Mouse (Mus musculus): ENCODE data around the gene Ppl. TPM values are rescaled to one million over a fixed set of nuclear protein-coding genes. Genes with fewer than 3 reads are reported as not detected.

Gene Ppl
- total RNA-seq, 4 experiments from 2014 or later, result 3.9 to 6.4 (median 5.0) TPM

DNA sequence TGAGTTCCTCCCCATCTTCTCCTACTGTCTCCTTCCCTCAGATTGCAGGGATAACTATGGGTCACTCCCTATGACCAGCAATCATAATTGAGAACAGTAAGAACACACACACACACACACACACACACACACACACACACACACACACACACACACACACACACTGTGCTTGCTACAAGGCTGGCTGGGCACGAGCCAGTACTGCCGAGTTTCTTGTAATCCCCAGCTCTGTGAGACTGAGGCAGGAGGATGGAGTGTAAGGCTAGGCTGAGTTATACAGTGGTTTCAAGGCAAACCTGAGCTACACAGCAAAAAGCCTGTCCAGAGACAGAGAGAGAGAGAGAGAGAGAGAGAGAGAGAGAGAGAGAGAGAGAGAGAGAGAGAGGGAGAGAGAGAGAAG, 2.0 kb downstream of the Ppl start:
- DNase-seq (ENCODE audit: low spot score in 2 of 2), result no peak

DNA sequence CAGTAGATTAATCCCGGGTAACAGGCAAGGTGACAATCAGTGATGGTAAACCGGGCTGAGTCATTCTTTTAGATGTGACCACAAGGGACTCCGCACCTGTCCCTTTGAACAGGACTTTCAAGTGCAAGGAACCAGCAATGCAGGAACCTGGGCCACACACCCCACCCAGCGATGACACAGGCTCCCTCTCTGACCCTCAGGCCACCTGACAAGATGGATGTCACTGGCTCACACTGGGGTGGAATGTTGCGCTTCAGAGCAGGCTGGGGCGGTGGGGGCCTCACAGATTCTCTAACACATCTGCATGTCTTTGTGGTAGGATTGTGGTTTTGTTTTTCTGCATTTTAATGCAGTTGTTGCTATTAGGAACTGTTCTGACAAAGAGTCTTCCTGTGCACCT, 8.7 kb downstream of the Ppl start:
- no peak for DNase-seq (ENCODE audit: low spot score in 2 of 2)

DNA sequence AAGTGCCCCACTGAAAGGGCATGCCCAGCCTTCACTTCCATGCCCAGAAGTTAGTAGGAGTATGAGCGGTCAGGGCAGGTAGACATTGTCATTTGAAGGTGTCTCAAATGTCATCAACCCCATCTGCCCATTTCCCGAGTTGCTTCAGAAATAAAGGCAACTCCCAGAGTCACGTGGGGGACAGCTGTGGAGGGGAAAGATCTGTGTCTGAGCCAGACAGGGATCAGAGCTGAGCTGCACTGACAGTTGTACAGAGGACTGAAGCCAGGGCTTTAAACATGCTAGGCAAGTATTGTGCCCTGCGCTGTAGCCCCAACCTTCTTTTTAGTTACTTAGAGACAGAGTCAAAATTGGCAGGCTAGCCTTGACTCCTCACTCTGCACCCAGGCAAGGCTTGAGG, 12.4 kb downstream of the Ppl start:
- DNase-seq (ENCODE audit: low spot score in 2 of 2), result no peak

DNA sequence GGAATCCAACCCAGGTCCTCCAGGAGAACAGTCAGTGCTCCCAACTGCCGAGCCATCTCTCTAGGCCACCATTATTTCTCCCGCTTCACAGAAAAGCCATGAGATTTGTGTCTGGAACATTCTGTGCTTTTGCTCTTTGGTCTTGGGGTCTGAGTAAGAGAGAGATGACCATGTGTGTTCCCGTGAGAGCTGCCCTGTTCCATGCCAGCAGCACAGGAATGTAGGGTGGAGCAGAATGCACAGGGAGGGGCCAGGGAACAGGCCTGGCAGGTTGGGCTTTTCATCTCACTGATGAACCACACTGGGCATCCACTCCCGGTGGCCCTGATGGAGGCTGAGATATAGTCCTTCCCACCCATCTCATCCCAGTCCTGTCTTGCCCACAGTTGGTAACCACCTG, 12.8 kb downstream of the Ppl start:
- no peak for DNase-seq (ENCODE audit: low spot score in 2 of 2)

DNA sequence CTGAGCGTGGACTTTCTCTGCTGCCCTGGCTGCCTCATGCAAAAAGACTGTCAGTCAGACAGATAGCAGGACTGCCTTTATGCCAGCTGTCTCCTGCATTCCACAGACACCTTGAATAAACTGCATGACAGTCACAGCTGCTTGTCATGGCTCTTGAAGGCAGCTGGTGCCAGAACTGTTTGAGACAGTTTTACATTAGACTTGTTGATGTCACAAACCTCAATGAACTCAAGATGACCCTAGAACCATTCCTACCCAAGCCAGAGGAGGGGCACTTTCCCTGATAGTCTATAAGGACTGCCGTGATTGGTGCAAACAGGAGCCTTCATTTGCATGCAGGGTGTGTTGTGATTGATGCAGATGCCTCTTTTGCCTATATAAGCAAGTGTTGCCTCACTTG, 18.6 kb downstream of the Ppl start:
- DNase-seq (ENCODE audit: low spot score in 2 of 2), result no peak

DNA sequence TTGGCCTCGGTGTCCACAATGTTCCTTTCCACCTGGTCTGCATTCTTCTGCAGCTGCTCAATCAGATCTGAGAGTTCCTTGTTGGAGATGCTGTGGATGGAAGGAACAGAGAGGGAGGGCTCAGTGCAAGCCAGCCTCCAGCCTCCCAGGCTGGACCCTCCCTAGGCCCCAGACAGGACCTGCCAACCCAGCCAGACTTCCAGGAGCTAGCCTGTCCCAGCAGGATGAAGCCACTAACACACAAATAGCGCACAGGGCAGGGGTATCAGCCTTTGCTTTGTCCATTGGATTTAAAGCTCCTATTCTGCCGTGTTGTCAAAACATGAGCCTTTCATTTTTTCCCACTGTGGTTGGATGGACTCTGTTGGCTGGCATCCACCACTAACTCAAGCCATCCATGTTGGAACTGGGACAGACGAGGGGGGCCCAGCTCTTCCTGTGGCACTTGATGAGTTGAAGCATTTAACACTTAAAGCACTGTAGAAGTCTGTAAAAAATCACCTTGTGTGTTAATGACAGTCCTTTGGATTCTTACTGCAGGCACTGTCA, 19.1 kb downstream of the Ppl start:
- no peak for DNase-seq (ENCODE audit: low spot score in 2 of 2)

DNA sequence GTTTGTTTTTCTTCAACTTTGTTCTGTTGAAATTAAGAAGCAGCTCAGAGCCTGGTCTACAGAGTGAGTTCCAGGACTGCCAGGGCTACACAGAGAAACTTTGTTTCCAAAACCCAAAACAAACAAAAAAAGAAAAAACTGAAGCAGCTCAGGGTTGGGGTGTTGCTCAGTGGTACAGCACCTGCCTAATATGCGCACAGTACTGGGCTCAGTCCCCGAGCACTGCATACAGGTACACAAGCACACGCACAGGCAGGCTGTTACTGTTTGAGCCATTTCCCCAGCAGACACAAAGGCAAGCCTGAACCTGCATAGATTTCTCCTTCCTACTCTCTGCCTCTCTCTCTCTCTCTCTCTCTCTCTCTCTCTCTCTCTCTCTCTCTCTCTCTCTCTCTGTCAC, 21.2 kb downstream of the Ppl start:
- DNase-seq (ENCODE audit: low spot score in 2 of 2), result no peak

DNA sequence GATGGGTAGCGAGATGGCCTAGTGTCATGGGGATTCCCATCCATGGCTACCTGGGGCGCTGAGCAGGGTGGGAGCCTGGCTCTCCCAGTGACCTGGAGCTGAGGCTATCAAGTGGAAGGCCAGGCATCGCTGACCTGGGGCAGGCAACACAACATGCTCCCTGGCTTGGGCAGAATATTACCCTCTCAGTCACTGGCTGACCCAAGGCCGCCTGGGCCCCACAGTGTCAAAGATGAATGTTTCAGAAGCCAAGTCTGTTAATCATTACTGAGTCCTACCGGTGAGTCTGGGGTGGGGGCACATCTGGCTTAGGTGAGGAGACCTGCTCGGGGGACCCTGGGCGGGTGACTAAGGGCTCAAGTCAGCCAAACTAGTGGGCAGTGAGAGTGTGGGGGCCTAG, 22.3 kb downstream of the Ppl start:
- DNase-seq (ENCODE audit: low spot score in 2 of 2), result no peak

DNA sequence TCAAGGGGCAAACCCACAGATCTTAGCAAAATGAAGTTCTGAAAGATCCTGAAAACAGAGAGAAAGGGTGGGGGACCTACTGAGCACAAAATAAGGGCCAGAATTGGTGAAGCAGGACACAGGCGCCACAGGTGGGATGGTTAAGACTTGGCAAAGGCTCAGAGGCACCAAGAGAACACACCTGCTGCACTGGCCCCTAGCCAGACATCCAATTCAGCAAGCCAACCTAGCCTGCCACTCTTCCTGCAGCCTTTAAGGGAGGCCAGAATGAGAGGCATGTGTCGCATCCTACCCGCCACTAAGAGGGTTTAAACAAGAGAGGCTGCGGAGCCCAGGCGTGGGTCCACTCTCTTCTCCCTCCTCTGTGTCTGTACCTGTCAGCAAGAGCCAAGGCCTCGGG, 31.2 kb downstream of the Ppl start:
- DNase-seq (ENCODE audit: low spot score in 2 of 2), result no peak

DNA sequence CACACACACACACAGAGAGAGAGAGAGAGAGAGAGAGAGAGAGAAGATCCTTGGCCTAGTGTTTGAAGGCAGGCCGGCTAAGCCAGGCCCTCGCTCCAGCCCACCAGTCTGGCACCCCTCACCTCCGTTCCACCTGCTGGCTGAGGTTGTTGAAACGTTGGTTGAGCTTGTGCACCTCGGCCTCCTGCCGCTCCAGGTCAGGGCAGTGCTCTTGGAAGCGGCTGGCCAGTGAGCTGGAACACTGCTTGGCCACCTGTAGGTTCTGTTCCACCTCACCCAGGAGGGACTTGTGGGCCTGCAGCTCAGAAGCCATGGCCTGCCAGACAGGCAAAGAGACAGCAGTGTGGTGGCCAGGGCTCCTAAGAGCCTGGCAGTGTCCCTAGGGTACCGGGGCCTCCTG, 35.7 kb downstream of the Ppl start:
- DNase-seq (ENCODE audit: low spot score in 2 of 2), result no peak

DNA sequence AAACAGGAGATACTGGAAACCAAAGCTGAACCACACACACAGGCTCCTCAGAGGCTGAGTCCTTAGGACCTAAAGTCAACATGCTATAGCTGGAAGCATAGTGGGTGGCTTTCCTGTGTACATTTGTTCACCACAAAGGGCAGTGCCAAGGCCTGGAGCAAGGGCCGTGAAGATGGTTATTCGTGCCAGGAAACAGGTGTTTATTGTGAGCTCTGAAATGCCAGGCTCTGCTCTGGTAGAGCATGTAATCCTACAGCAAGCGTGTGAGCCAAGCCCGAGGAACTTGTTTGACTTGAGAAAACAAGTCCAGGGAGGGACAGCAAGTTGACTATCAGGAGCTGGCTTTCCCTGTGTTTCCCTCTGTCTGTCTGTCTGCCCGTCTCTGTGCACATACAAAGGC, 38.9 kb downstream of the Ppl start:
- DNase-seq (ENCODE audit: low spot score in 2 of 2), result no peak

DNA sequence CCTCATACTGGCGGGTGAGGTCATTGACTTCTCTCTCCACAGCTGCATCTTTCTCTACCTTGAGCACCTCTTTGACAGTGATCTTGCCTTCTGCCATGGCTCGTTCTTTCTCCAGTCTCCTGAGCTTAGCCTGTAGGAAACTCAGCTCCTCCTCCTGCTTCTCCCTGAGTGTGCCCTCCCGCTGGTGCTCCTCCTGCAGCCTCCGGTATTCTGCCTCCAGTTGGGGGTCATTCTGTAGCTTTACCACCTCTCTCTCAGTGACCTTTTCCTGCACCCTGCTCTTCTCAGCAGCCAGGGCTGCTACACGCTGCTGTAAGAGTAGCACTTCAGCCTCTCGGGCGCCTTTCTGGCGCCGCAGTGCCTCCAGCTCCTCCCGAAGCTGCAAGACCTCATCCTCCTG, 43.2 kb downstream of the Ppl start:
- no peak for DNase-seq (ENCODE audit: low spot score in 2 of 2)

DNA sequence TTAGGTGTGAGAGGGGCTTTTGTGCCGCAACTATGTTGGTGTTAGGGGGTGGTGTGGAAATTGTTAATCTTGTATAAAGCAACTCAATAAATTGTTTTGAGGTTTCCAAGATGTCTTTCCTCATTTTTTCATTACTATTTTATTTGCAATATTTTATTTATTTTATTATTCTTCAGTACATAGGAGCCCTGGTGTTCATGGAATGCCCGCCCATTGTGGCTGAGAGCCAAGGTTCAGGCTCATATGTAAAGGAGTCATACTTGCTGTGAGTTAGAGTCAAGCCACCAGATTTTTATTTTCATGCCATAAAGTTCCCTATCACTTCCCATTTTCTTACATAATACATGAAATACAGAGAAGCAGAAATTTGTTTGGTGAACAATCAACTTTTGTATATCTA, 46.0 kb downstream of the Ppl start:
- no peak for DNase-seq (ENCODE audit: low spot score in 2 of 2)

DNA sequence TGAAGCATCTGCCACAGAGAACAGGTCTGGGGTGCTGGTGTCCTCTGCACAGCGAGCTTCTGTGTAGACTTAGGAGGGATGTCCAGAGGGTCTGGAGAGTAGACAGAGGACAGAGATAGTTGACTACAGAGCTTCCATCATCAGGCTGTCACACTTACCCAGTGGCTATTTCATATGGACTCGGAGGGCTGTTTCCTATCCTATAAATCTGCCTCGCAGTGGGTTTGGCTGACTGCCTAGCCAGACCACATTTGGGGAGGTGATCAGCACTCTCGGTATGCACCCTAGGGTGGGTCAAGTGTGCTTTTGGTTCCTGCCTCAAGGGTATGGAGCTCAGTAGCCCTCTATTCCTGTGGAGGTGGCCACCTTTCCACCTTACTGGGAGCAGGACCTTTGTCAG, 47.0 kb downstream of the Ppl start:
- DNase-seq (ENCODE audit: low spot score in 2 of 2), result no peak

DNA sequence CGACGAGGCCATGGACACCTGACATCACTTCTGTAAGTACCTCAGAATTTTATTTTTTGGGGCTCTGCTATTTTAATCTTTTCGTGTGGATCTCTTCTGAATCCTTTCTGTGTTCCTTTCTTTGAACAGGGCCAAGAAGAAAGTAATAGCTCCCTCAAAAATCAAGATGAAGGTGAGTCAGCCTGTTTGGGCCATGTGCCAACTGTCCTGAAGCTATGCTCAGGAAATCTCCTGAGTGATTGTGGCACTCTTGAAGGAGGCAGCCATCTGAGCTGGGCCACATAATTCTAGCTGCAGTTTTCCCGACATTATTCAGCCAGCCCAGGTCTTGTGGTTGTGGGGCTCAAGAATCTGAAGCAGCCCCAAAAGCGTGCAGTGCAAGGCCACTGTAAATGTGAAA, 57.9 kb downstream of the Ppl start:
- DNase-seq (ENCODE audit: low spot score in 2 of 2), result no peak

DNA sequence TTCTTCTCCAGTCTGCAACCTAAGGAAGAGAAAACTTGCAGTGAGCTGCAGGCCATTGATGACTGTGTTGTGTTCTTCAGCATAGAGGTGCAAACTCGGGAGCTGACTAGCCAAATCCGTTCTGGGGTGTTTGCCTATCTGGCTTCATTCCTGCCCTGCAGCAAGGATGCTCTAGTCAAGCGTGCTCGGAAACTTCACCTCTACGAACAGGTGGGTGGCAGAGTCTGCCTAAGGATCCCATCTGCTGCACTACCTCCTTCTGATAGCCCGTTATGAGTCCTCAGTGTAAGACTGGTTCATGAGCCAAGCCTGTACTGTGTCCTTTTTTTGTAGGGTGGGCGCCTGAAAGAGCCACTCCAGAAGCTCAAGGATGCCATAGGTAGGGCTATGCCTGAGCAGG, 60.2 kb downstream of the Ppl start:
- DNase-seq (ENCODE audit: low spot score in 2 of 2), result no peak

DNA sequence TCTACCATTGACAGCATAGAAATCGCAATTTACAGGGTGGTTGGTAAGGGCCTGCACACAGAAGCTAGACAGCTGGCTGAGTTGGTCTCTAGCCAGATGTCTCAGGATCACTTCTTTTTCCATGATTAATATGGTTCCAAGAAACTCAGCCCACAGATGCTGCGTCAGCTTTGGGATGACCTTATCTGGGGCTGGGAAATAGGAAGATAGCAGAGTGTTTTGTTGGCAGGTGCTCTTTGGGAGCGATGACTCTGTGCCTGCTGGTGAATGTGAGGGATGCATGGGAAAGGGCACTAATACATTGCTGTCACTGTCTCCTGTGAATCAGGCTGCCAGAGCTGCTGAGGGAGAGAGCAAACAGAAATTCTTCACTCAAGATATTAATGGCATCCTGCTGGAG, 61.9 kb downstream of the Ppl start:
- peak; percentile 66 to 74 for DNase-seq (ENCODE audit: low spot score in 2 of 2)

DNA sequence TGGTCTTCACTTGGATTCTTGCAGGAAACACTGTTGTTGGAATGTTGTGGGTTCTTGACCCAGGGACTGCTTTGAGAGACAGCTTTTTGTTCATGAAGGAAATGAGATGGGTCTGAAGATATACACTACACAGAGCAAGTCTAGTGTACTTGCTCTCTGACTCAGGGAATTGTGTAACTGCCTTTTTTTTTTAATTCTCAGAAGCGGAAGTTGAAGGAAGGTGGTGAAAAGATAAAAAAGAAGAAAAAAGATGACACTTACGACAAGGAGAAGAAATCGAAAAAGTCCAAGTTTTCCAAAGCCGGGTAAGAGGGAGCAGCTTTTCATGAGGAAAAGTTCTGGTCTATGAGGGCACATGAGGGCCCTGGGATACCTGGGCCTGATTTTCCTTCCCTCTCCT, 68.7 kb downstream of the Ppl start:
- DNase-seq (ENCODE audit: low spot score in 2 of 2), result no peak

DNA sequence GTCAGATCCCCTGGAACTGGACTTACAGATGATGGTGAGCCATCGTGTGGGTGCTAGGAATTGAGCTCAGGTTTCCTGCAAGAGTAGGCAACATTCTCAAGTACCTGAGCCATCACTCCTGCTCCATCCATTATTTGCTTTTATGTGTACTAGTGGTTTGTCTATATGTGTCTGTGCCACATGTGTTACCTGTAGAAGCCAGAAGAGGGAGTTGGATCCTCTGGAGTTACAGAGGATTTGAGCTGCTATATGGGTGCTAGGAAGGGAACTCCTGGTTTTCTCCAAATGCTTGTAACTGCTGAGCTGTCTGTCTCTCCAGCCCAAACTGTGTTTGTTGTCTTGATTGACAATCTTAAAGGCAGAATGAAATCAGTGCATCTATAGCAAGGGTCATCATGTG, 74.1 kb downstream of the Ppl start:
- DNase-seq (ENCODE audit: low spot score in 2 of 2), result no peak

DNA sequence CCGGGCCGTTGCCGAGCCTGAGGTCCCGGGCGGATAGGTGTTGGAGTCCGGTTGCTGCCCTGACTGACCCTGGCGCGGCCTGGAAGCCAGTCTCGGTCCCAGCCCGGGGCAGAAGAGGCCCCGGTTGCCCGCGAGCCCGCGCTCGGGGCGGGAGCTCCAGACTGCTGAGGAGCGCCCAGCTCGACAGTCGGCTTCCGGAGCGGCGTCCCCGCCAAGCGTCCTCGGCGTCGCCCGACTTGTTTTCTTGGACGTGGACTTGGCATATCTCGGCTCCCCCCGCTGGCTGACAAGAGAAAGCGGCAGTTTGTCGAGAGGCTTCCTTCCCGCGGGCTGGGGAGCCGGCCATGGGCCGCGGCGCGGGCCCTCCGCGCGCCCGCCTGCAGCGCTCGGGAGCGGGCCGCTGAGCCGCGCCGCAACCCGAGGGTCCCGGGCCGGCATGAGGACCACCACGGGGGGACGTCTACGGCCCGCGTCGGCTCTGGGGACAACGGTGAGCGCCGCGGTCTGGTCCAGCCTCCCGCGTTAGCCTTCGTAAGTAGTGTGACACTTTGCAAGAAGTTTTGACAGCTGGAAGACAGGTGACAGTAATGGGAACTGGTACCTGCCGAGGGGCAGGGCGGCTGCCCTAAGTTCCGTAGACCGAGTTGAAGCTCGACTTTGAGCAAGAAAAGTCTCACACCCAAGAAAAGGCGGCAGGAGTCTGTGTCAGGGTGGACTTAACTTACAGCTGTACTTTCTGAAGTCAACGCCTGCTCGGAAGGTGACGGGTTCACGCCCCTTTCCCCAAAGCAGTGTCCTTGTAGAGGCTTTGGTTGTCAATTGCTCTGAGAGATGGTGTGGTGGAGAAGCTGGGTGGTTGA, 81.7 kb downstream of the Ppl start:
- DNase-seq (ENCODE audit: low spot score in 2 of 2), result peak; percentile 52 to 66

DNA sequence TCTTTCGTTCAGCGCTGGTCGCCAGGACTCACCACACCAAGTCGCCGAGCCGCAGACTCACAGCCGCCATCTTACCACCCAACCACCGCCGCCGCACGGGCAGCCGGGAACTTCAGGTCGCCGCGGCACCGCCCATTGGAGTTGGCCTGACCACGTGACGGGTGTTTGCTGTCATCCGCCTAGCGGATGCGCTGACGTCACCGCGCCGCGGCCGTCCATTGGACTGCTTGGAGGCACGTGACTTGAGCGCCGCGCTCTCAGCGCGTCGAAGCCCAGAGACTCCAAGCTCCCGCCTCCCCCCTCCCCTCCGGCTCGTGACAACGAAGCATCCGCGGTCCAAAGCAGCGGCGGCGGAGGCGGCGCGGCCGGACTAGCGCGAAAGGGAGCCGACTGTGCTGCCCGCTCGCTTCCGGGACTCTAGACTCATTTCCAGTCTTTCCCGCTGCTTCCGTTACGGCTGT, 82.4 kb downstream of the Ppl start, which contains the start of the genes Glyr1 and Ubn1:
Glyr1 (minus strand) TSS at position 90 of the 461 bp plus-strand sequence.
Ubn1 (plus strand) TSS at position 284 of the 461 bp plus-strand sequence.
- peak; percentile 99 for DNase-seq (ENCODE audit: low spot score in 2 of 2)

DNA sequence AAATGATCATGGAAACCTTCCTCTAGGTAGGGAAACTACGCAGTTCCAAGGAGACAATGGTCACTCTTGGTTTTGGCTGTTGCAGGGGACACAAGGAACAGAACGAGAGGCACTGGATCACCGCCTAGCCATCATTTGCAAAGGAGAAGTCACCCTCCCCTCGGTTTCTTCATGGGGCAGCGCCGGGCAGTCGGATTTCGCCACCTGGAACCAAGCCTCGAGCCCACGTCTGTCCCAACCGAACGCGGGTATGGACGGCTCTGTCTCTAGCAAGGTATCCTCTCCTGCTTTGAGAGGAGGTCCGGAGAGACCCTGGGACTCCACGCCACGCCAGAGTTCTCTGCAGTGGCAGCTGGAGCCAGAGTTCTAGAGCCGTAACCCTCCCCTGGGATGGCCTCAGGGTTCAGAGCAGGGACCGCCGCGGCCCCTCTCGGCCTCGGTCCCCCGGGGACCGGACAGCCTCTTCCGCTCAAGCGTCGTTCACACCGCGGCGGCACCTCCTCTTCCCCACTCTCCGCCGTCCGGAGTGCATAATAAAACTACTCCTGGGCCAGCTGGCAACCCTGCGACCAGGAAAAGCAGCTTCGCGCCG, 82.9 kb downstream of the Ppl start:
- DNase-seq (ENCODE audit: low spot score in 2 of 2), result peak in 1 of 2 experiments; percentile 21

DNA sequence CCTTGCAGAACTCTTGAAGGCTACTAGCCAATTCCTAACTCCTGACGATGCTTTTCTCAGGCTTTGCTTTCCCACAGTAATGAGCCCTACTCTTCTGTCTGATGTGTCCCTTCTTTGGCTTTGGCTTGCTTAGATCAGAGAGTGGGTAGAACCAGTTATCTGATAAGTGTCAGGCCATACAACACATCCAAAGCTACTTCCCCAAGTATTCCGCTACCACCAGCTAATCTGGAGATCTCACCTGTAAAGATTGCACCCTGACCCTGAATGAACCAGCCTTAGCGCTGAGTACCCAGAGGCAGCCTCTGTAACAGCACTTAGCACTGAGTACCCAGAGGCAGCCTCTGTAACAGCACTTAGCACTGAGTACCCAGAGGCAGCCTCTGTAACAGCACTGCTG, 86.9 kb downstream of the Ppl start:
- DNase-seq (ENCODE audit: low spot score in 2 of 2), result no peak
